Mouse (Mus musculus) right cerebral cortex, postnatal 10 days (tissue): ENCODE data around the gene Rpl26.
"Not testable (repeated sequence)": the region's sequence is repeated elsewhere in the genome, so short reads cannot be mapped to it uniquely, and the experiment has no call there.

Experiments used
- DNase-seq, 2 experiments: peaks; one replicate each; pipeline ENCODE4 v3.0.0; 2021; ENCODE audit warnings: low spot score in 2 of 2

Rpl26 gene

GRCm38 (mm10) chr11:68914566-68914965, 13.2 kb downstream of the Rpl26 start:
- DNase-seq, result no peak

- no peak for DNase-seq
Measured at GRCm38 (mm10) chr11:68923191-68923590, 21.8 kb downstream of the Rpl26 start.

- no peak for DNase-seq
Measured at GRCm38 (mm10) chr11:68924749-68925148, 23.4 kb downstream of the Rpl26 start.

- no peak for DNase-seq
Measured at GRCm38 (mm10) chr11:68926981-68927380, 25.6 kb downstream of the Rpl26 start, which contains the start of gene Odf4. Gene Odf4 (minus strand): TSS chr11:68927081.

- no peak for DNase-seq
Measured at GRCm38 (mm10) chr11:68929947-68930346, 28.6 kb downstream of the Rpl26 start.

- DNase-seq, result no peak
Measured at GRCm38 (mm10) chr11:68933885-68934507, 32.6 kb downstream of the Rpl26 start.

- DNase-seq, result not testable (repeated sequence)
Measured at GRCm38 (mm10) chr11:68936951-68937350, 35.6 kb downstream of the Rpl26 start.

- DNase-seq, result peak; percentile 92 to 96
Measured at GRCm38 (mm10) chr11:68939451-68940304, 38.3 kb downstream of the Rpl26 start.

GRCm38 (mm10) chr11:68940516-68940915, 39.1 kb downstream of the Rpl26 start:
- no peak for DNase-seq

GRCm38 (mm10) chr11:68942731-68943130, 41.3 kb downstream of the Rpl26 start:
- DNase-seq, result no peak

- DNase-seq, result no peak
Measured at GRCm38 (mm10) chr11:68945245-68945644, 43.9 kb downstream of the Rpl26 start.

GRCm38 (mm10) chr11:68946001-68946400, 44.6 kb downstream of the Rpl26 start:
- DNase-seq, result no peak

GRCm38 (mm10) chr11:68946806-68947440, 45.5 kb downstream of the Rpl26 start:
- peak; percentile 58 to 64 for DNase-seq

GRCm38 (mm10) chr11:68947542-68947993, 46.2 kb downstream of the Rpl26 start:
- DNase-seq, result peak; percentile 64 to 73

- no peak for DNase-seq
Measured at GRCm38 (mm10) chr11:68953903-68954302, 52.5 kb downstream of the Rpl26 start.

GRCm38 (mm10) chr11:68954408-68954807, 53.0 kb downstream of the Rpl26 start:
- no peak for DNase-seq

- DNase-seq, result no peak
Measured at GRCm38 (mm10) chr11:68955473-68955872, 54.1 kb downstream of the Rpl26 start.

- no peak for DNase-seq
Measured at GRCm38 (mm10) chr11:68956107-68956506, 54.7 kb downstream of the Rpl26 start.
